Mouse (Mus musculus) testis, postnatal 14 days (tissue): Measurements from ENCODE around the gene Slx.
"Not testable (repeated sequence)": the region's sequence is repeated elsewhere in the genome, so short reads cannot be mapped to it uniquely, and the experiment has no call there.

Experiments
- DNase-seq: peaks from one replicate; pipeline ENCODE4 v3.0.0; 2021; ENCODE audit warnings: low spot score

The Slx gene

GRCm38 (mm10) chrX:26545465-26545864, at the start of gene Slx:
Slx (minus strand) TSS chrX:26545565.
- DNase-seq, result not testable (repeated sequence)
